Mouse (Mus musculus) megakaryocyte, embryonic 14.5 days (primary cell): Measurements from ENCODE around the gene Setdb2.

Experiments
- FLI1 ChIP-seq: IDR thresholded peaks from 2 replicates; pipeline ENCODE4 v1.6.1; 2012; ENCODE audit warnings: low read length, inconsistent platforms, mixed read lengths
- GATA1 ChIP-seq: IDR thresholded peaks from 3 replicates; pipeline ENCODE4 v1.6.1; 2012; ENCODE audit warnings: mixed read lengths, low read length, inconsistent platforms, borderline replicate concordance

DNA sequence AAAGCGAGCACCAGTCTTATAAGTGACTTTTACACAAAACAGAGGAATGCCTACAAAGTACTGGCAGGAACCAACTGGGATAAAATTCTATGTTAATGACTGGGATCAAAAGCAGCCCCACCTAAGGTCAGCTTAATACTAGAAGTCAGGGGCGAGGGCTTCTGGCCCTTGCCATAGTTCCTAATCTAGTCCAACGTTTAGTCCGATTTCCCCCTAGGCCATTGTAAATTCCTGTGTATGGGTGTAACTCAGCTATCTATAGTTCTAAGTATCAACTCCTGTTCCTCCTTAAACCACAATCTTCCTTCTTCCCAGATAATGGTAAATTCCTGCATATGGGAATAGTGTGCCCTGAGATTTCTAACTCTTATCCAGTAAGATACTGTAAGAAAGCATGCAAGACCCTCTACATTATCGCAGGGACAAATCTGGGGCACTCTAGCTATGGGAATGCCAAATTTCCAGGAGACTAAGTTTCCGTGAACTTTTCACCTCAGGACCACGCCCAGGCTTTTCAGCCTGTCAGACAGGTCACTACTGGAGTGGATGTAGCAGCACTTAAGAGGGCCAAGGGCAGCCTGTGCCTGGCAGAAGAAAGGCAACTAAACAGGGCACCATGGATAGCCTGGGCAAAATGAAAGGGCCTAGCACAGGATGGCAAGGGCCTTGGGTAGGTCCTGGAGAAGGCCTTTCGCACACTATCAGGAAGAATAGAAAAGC is 74.1 kb downstream of the Setdb2 start:
- TF ChIP-seq GATA1 (no peak), FLI1 (no peak)
